Mouse (Mus musculus): Measurements from ENCODE around the gene Ddrgk1. TPM values are rescaled to one million over a fixed set of nuclear protein-coding genes. Genes with fewer than 3 reads are reported as not detected.
A peak's percentile ranks its signal among the peaks of the same experiment; 100 is the strongest.

Gene Ddrgk1
- total and polyA plus RNA-seq, 2 experiments from 2014 or later = 40.1 to 77.4 TPM

- Histone ChIP-seq H3K27me3 (ENCODE audit: insufficient read depth, low read length) (no peaks in the 10 kb centered on the region), H3K9ac (no peak overlapping the region), H3K4me3 (ENCODE audit: low read depth, low read length) (no peak overlapping the region), H3K4me1 (ENCODE audit: insufficient read depth) (no peaks in the 10 kb centered on the region), H3K36me3 (ENCODE audit: insufficient read depth) (peaks cover 25% of the 10 kb centered on the region), H3K27ac (ENCODE audit: low read depth, low read length) (no peak overlapping the region), H3K4me2 (ENCODE audit: low read depth) (no peak overlapping the region), H3K9me3 (ENCODE audit: low read length) (no peaks in the 10 kb centered on the region)
- no peak for ATAC-seq
- 54% methylated on average over 3 of the region's 3 CpGs for WGBS
- peak; percentile 52 for TF ChIP-seq CTCF (IDR thresholded peaks at IDR 0.05; ENCODE audit: low read depth)
- DNase-seq = no peak
Measured at GRCm38 (mm10) chr2:130613091-130613490, 51.4 kb downstream of the Ddrgk1 start.

Other genes starting within 250 kb of the Ddrgk1 start
- gene Vps16, start 240.3 kb downstream of the Ddrgk1 start, total RNA-seq (2014; rRNA removed) = 78.7 and 99.8 TPM in 2 replicates
- gene Vps16, start 240.3 kb downstream of the Ddrgk1 start, polyA plus RNA-seq (2015; fragmentation: Nextera tagmentation; extraction: Ambion mirVana) = 68.7 and 76.7 TPM in 2 replicates
- gene Pced1a, start 240.0 kb downstream of the Ddrgk1 start, total RNA-seq (2014; rRNA removed) = 15.9 and 18.0 TPM in 2 replicates
- 7.9 and 9.2 TPM in 2 replicates for gene Pced1a, start 240.0 kb downstream of the Ddrgk1 start, polyA plus RNA-seq (2015; fragmentation: Nextera tagmentation; extraction: Ambion mirVana)
- gene Ptpra, start 214.4 kb downstream of the Ddrgk1 start, total RNA-seq (2014; rRNA removed) = 154 and 167 TPM in 2 replicates
- 142 and 162 TPM in 2 replicates for gene Ptpra, start 214.4 kb downstream of the Ddrgk1 start, polyA plus RNA-seq (2015; fragmentation: Nextera tagmentation; extraction: Ambion mirVana)
- gene Mrps26, start 100.9 kb downstream of the Ddrgk1 start, total RNA-seq (2014; rRNA removed) = 46.2 and 59.7 TPM in 2 replicates
- gene Mrps26, start 100.9 kb downstream of the Ddrgk1 start, polyA plus RNA-seq (2015; fragmentation: Nextera tagmentation; extraction: Ambion mirVana) = 113 and 119 TPM in 2 replicates
- gene Oxt, start 88.5 kb downstream of the Ddrgk1 start, total RNA-seq (2014; rRNA removed) = 4.0 and 8.8 TPM in 2 replicates
- 2.2 and 8.1 TPM in 2 replicates for gene Oxt, start 88.5 kb downstream of the Ddrgk1 start, polyA plus RNA-seq (2015; fragmentation: Nextera tagmentation; extraction: Ambion mirVana)
- gene Avp, start 82.1 kb downstream of the Ddrgk1 start, total RNA-seq (2014; rRNA removed) = 87.2 and 92.1 TPM in 2 replicates
- gene Avp, start 82.1 kb downstream of the Ddrgk1 start, polyA plus RNA-seq (2015; fragmentation: Nextera tagmentation; extraction: Ambion mirVana) = 83.0 and 181 TPM in 2 replicates
- gene Fastkd5, start 34.6 kb downstream of the Ddrgk1 start, total RNA-seq (2014; rRNA removed) = 10.0 and 11.0 TPM in 2 replicates
- 7.1 and 8.1 TPM in 2 replicates for gene Fastkd5, start 34.6 kb downstream of the Ddrgk1 start, polyA plus RNA-seq (2015; fragmentation: Nextera tagmentation; extraction: Ambion mirVana)
- gene Ubox5, start 34.6 kb downstream of the Ddrgk1 start, total RNA-seq (2014; rRNA removed) = 5.5 and 6.6 TPM in 2 replicates
- 5.9 and 7.3 TPM in 2 replicates for gene Ubox5, start 34.6 kb downstream of the Ddrgk1 start, polyA plus RNA-seq (2015; fragmentation: Nextera tagmentation; extraction: Ambion mirVana)
- gene Lzts3, start 21.9 kb downstream of the Ddrgk1 start, total RNA-seq (2014; rRNA removed) = 33.5 and 35.5 TPM in 2 replicates
- 4.7 and 11.3 TPM in 2 replicates for gene Lzts3, start 21.9 kb downstream of the Ddrgk1 start, polyA plus RNA-seq (2015; fragmentation: Nextera tagmentation; extraction: Ambion mirVana)
- 151 and 160 TPM in 2 replicates for gene Itpa, start 3.0 kb upstream of the Ddrgk1 start, total RNA-seq (2014; rRNA removed)
- 128 and 145 TPM in 2 replicates for gene Itpa, start 3.0 kb upstream of the Ddrgk1 start, polyA plus RNA-seq (2015; fragmentation: Nextera tagmentation; extraction: Ambion mirVana)
- 0.31 and 0.76 TPM in 2 replicates for gene Slc4a11, start 32.9 kb upstream of the Ddrgk1 start, total RNA-seq (2014; rRNA removed)
- gene Slc4a11, start 32.9 kb upstream of the Ddrgk1 start, polyA plus RNA-seq (2015; fragmentation: Nextera tagmentation; extraction: Ambion mirVana) = 0.28 and 0.51 TPM in 2 replicates
- gene 4930402H24Rik, start 241.7 kb upstream of the Ddrgk1 start, total RNA-seq (2014; rRNA removed) = 88.5 and 97.9 TPM in 2 replicates
- 31.3 and 49.2 TPM in 2 replicates for gene 4930402H24Rik, start 241.7 kb upstream of the Ddrgk1 start, polyA plus RNA-seq (2015; fragmentation: Nextera tagmentation; extraction: Ambion mirVana)
- 61.2 and 80.3 TPM in 2 replicates for gene Atrn, start 241.8 kb upstream of the Ddrgk1 start, total RNA-seq (2014; rRNA removed)
- 9.1 and 11.4 TPM in 2 replicates for gene Atrn, start 241.8 kb upstream of the Ddrgk1 start, polyA plus RNA-seq (2015; fragmentation: Nextera tagmentation; extraction: Ambion mirVana)

Data from forebrain, postnatal 0 days (tissue).